Mouse (Mus musculus): ENCODE data around the gene Dync1i1.

- no peak for TF ChIP-seq CTCF (IDR thresholded peaks at IDR 0.05; ENCODE audit: low read depth)
- no peak for TF ChIP-seq EP300 (IDR thresholded peaks at IDR 0.05; ENCODE audit: low read depth)
Measured at GRCm38 (mm10) chr6:5762943-5763342, 37.5 kb downstream of the Dync1i1 start.

All from liver, postnatal 0 days (tissue).